Mouse (Mus musculus): ENCODE results near the gene Samd14. TPM values are rescaled to one million over a fixed set of nuclear protein-coding genes. Genes with fewer than 3 reads are reported as not detected.

Samd14 gene
- polyA plus RNA-seq, 1 experiment from 2014 or later, result 50.3 TPM

DNA sequence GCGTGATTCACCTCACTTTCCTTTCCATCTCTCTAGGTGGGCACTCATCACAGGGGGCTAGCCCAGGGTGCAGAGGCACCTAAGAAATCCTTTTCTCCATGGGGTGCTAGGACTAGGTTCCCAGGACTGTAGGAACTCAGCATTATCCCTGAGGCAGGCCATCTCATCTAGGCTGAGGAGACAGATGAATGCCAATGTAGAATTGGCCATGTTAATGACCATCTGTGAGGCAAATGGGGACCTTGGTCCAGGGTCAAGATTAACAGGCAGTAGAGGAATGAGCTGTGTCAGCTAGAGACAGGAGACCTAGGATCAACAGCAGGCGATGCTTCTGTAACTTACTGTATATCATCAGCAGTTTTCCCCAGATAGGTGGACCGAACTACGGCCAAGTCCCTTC, 30.1 kb downstream of the Samd14 start:
- Histone ChIP-seq H3K4me2 (replicated peaks) (peak overlapping the region; percentile 74), H3K9ac (peak overlapping the region; percentile 73; the same call in 1 of the 2 replicates), H3K4me1 (peaks cover 17% of the 10 kb centered on the region), H3K4me3 (0 out of 2 replicates have a peak overlapping the region, but pooled peaks have one; percentile 73), H3K27ac (no peak overlapping the region), H3K9me3 (no peaks in the 10 kb centered on the region), H3K27me3 (no peaks in the 10 kb centered on the region), H3K36me3 (no peaks in the 10 kb centered on the region; the same call in 1 of the 2 replicates)
- ATAC-seq (ENCODE audit: insufficient number of reproducible peaks, insufficient read depth, low FRiP score, low TSS enrichment), result no peak
- 88% methylated on average over 4 of the region's 4 CpGs for WGBS

- H3K4me3 ChIP-seq, result peak overlapping the region; percentile 73
- ATAC-seq (ENCODE audit: insufficient number of reproducible peaks, insufficient read depth, low FRiP score, low TSS enrichment), result peak; percentile 5; the same call in 1 of the 2 replicates
- no peaks in the 10 kb centered on the region for H3K9me3 ChIP-seq
- under 1% methylated on average over 20 of the region's 20 CpGs for WGBS
- peaks cover 17% of the 10 kb centered on the region for H3K4me1 ChIP-seq
- no peaks in the 10 kb centered on the region for H3K27me3 ChIP-seq
- peak overlapping the region; percentile 73 for H3K9ac ChIP-seq
- H3K27ac ChIP-seq, result peak overlapping the region; percentile 63
- no peaks in the 10 kb centered on the region; the same call in 1 of the 2 replicates for H3K36me3 ChIP-seq
- H3K4me2 ChIP-seq (replicated peaks), result peak overlapping the region; percentile 74
Measured at GRCm38 (mm10) chr11:95040491-95041138, 30.9 kb downstream of the Samd14 start.

DNA sequence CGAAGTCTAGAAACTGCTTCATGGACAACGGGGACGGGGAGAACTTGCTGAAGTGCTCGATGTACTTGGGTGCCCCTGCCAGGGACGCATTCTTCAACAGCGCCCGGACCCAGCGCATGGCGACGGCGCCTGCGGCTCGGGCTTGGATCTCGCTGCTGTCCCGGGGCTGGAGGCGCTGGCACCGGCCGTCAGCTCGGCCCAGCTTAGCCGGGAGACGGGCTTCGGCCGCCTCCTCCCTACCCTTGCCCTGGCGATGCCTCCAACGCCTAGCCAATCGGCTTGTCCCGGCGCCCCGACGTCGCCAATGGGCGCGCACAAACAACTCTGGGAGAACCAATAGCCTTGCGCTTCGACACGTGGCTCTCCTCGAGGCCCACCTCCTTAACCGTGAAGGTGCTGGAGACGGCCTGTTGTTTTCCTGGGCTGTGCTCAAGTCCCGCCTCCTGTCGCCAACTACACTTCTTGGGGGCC, 31.5 kb downstream of the Samd14 start, which contains the start of gene Pdk2:
TSS of gene Pdk2 (minus strand) at position 216 of the 471 bp plus-strand sequence.
- WGBS, result under 1% methylated on average over 41 of the region's 41 CpGs
- peak within 1 kb of the TSS; percentile 73 for H3K4me3 ChIP-seq

GRCm38 (mm10) chr11:95042096-95042495, 32.4 kb downstream of the Samd14 start:
- H3K9me3 ChIP-seq, result no peaks in the 10 kb centered on the region
- ATAC-seq (ENCODE audit: insufficient number of reproducible peaks, insufficient read depth, low FRiP score, low TSS enrichment), result no peak
- H3K27ac ChIP-seq, result peak overlapping the region; percentile 51; the same call in 1 of the 2 replicates
- peak overlapping the region; percentile 34 for H3K9ac ChIP-seq
- peak overlapping the region; percentile 74 for H3K4me2 ChIP-seq (replicated peaks)
- peak overlapping the region; percentile 73 for H3K4me3 ChIP-seq
- H3K36me3 ChIP-seq, result no peaks in the 10 kb centered on the region; the same call in 1 of the 2 replicates
- peaks cover 17% of the 10 kb centered on the region for H3K4me1 ChIP-seq
- no peaks in the 10 kb centered on the region for H3K27me3 ChIP-seq
- under 1% methylated on average over 11 of the region's 11 CpGs for WGBS

More for the DNA sequence above, 31.5 kb downstream of the Samd14 start, which contains the start of gene Pdk2:
- Histone ChIP-seq H3K4me1 (peaks cover 17% of the 10 kb centered on the region), H3K27ac (peak within 1 kb of the TSS; percentile 63), H3K9ac (peak within 1 kb of the TSS; percentile 73), H3K36me3 (no peaks in the 10 kb centered on the region; the same call in 1 of the 2 replicates), H3K4me2 (replicated peaks) (peak within 1 kb of the TSS; percentile 74), H3K9me3 (no peaks in the 10 kb centered on the region), H3K27me3 (no peaks in the 10 kb centered on the region)
- ATAC-seq (ENCODE audit: insufficient number of reproducible peaks, insufficient read depth, low FRiP score, low TSS enrichment), result peak; percentile 97

GRCm38 (mm10) chr11:95043060-95043459, 33.4 kb downstream of the Samd14 start:
- 92% methylated on average over 4 of the region's 4 CpGs for WGBS
- peaks cover 17% of the 10 kb centered on the region for H3K4me1 ChIP-seq
- ATAC-seq (ENCODE audit: insufficient number of reproducible peaks, insufficient read depth, low FRiP score, low TSS enrichment), result no peak
- no peaks in the 10 kb centered on the region for H3K27me3 ChIP-seq
- H3K4me3 ChIP-seq, result no peak overlapping the region
- no peak overlapping the region for H3K4me2 ChIP-seq (replicated peaks)
- no peaks in the 10 kb centered on the region for H3K9me3 ChIP-seq
- no peaks in the 10 kb centered on the region; the same call in 1 of the 2 replicates for H3K36me3 ChIP-seq
- no peak overlapping the region for H3K27ac ChIP-seq
- H3K9ac ChIP-seq, result no peak overlapping the region

GRCm38 (mm10) chr11:95043608-95044007, 33.9 kb downstream of the Samd14 start:
- Histone ChIP-seq H3K4me2 (replicated peaks) (no peak overlapping the region), H3K36me3 (no peaks in the 10 kb centered on the region; the same call in 1 of the 2 replicates), H3K9me3 (no peaks in the 10 kb centered on the region), H3K27me3 (no peaks in the 10 kb centered on the region), H3K4me1 (peaks cover 17% of the 10 kb centered on the region), H3K4me3 (no peak overlapping the region), H3K9ac (no peak overlapping the region), H3K27ac (no peak overlapping the region)
- 56% methylated on average over 7 of the region's 7 CpGs for WGBS
- no peak for ATAC-seq (ENCODE audit: insufficient number of reproducible peaks, insufficient read depth, low FRiP score, low TSS enrichment)

GRCm38 (mm10) chr11:95044185-95044870, 34.6 kb downstream of the Samd14 start:
- Histone ChIP-seq H3K36me3 (no peaks in the 10 kb centered on the region; the same call in 1 of the 2 replicates), H3K27me3 (no peaks in the 10 kb centered on the region), H3K4me1 (peaks cover 17% of the 10 kb centered on the region), H3K9ac (no peak overlapping the region), H3K4me2 (replicated peaks) (no peak overlapping the region), H3K27ac (no peak overlapping the region), H3K9me3 (no peaks in the 10 kb centered on the region), H3K4me3 (no peak overlapping the region)
- WGBS, result 51% methylated on average over 12 of the region's 13 CpGs
- no peak for ATAC-seq (ENCODE audit: insufficient number of reproducible peaks, insufficient read depth, low FRiP score, low TSS enrichment)

- no peaks in the 10 kb centered on the region; the same call in 1 of the 2 replicates for H3K36me3 ChIP-seq
- no peaks in the 10 kb centered on the region for H3K27me3 ChIP-seq
- 58% methylated on average over 9 of the region's 9 CpGs for WGBS
- no peak overlapping the region for H3K4me2 ChIP-seq (replicated peaks)
- no peak overlapping the region for H3K27ac ChIP-seq
- no peaks in the 10 kb centered on the region for H3K9me3 ChIP-seq
- peak; percentile 57; the same call in 1 of the 2 replicates for ATAC-seq (ENCODE audit: insufficient number of reproducible peaks, insufficient read depth, low FRiP score, low TSS enrichment)
- no peak overlapping the region for H3K9ac ChIP-seq
- H3K4me1 ChIP-seq, result 0 out of 2 replicates have a peak, but pooled peaks cover 2% of the 10 kb centered on the region
- no peak overlapping the region for H3K4me3 ChIP-seq
Measured at GRCm38 (mm10) chr11:95046980-95047680, 37.5 kb downstream of the Samd14 start.

- Histone ChIP-seq H3K4me1 (peaks cover 11% of the 10 kb centered on the region; the same call in 1 of the 2 replicates), H3K9ac (no peak overlapping the region), H3K27me3 (peaks cover 12% of the 10 kb centered on the region), H3K27ac (no peak overlapping the region), H3K4me3 (no peak overlapping the region), H3K9me3 (no peaks in the 10 kb centered on the region), H3K4me2 (replicated peaks) (no peak overlapping the region), H3K36me3 (no peaks in the 10 kb centered on the region)
- no peak for ATAC-seq (ENCODE audit: insufficient number of reproducible peaks, insufficient read depth, low FRiP score, low TSS enrichment)
- WGBS, result 75% methylated on average over 9 of the region's 9 CpGs
Measured at GRCm38 (mm10) chr11:95053062-95053461, 43.4 kb downstream of the Samd14 start.

DNA sequence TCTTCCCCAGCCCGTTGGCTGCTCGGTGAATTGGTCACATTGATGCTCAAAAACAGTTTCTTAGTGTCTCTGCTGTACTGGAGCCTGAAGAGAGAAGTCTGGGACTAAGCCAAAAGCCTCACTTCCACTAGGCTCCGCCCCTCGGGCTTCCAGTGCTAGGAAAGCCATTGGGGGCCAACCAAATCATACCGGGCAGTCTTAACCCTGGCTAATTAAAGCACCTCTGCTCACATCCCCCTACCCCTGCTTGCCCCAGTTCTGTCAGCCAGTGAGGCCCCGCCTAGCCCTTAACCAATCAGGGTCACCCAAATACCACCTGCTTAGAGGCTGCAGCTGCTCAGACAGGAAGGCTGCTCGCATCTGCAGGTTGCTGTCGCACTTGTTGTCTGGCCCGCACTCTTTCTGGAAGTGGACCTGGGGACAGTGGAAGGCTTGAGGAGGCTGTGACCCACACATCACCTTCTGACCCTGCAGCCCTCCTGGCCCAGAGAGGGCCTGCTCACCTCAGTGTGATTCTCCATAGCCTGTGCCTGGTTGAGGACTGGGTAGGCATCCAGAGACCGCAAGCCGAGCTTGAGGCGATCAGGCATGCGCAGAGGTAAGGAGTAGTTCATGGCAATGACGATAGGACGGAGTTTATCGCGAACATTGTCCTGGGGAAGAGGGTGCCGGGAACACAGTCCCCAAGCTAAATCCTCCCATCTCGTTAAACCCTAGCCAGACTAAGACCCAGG, 47.3 kb downstream of the Samd14 start:
- peak; percentile 41; the same call in 1 of the 2 replicates for ATAC-seq (ENCODE audit: insufficient number of reproducible peaks, insufficient read depth, low FRiP score, low TSS enrichment)
- Histone ChIP-seq H3K4me1 (peaks cover 11% of the 10 kb centered on the region; the same call in 1 of the 2 replicates), H3K27ac (no peak overlapping the region), H3K9ac (no peak overlapping the region), H3K4me2 (replicated peaks) (peak overlapping the region; percentile 26), H3K36me3 (no peaks in the 10 kb centered on the region), H3K9me3 (no peaks in the 10 kb centered on the region), H3K4me3 (no peak overlapping the region), H3K27me3 (peaks cover 13% of the 10 kb centered on the region)
- WGBS, result 19% methylated on average over 19 of the region's 19 CpGs

All from embryonic facial prominence, embryonic 12.5 days (tissue).